ENCODE assay signal across 26 mouse cellular contexts in the genomic region with DNA sequence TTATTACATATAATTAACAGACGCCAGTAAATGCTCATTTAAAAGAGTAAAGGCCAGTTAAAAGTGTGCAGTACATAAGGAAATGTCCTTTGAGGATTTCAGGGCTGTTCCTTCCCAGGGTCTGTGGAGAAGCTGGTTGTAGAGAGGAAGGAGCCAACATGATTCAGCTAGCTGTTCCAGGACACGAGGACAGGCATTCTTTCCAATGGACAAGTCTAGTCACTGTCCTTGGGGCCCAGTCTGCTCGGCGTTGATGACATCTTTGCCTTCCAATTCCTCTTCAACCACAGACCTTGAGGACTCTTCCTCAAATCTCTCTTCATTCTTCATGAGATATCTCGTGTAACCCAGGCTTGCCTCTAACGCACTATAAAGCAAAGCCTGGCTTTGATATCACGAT. TPM values are rescaled to one million over a fixed set of nuclear protein-coding genes. Genes with fewer than 3 reads are reported as not detected.
DNase-seq lines count a peak whose midpoint lies in the region; ATAC-seq and TF ChIP-seq lines count a peak whose summit lies in the region.
"Had no signal": no experiment of that assay in that cellular context is flagged by ENCODE, and none has a peak within 500 bp of the region (broad histone marks: within the 10 kb centered on the region; RNA-seq: fewer than 3 reads in every experiment).

No protein-coding gene starts in this region.

- H3K79me2 ChIP-seq in MEL (ENCODE audit: control insufficient read depth, insufficient read depth, low read length, poor library complexity) = peaks cover 1% of the 10 kb centered on the region; the same call in 1 of the 2 replicates
- H3K79me2 ChIP-seq in macrophage (ENCODE audit: inconsistent target) = peaks cover 30% of the 10 kb centered on the region

- peak overlapping the region; percentile 76 for H3K4me3 ChIP-seq in megakaryocyte, embryonic 14.5 days (replicated peaks)
- H3K4me3 ChIP-seq in MEL (ENCODE audit: control insufficient read depth in 1 of 2, insufficient read depth in 1 of 2, low read depth in 2 of 2, low read length in 2 of 2) (peak overlapping the region; percentile 77 to 89), macrophage (ENCODE audit: inconsistent target) (no peak overlapping the region)
- no peak overlapping the region for H3K4me3 ChIP-seq in forebrain, embryonic 16.5 days (replicated peaks; ENCODE audit: low read length)
- H3K4me3 ChIP-seq: forebrain, embryonic 13.5 days; heart, embryonic 10.5 days; hindbrain, embryonic 10.5 days had no signal

- peaks cover 2% of the 10 kb centered on the region for H3K36me3 ChIP-seq in megakaryocyte, embryonic 14.5 days (replicated peaks; ENCODE audit: low read length)
- H3K36me3 ChIP-seq in MEL (ENCODE audit: control insufficient read depth in 1 of 2, insufficient read depth in 2 of 2, low read length in 2 of 2) = peaks cover 0 to 4% of the 10 kb centered on the region in 2 experiments; a peak in 1 of 4 replicates
- H3K36me3 ChIP-seq in macrophage (ENCODE audit: inconsistent target) = no peaks in the 10 kb centered on the region
- H3K36me3 ChIP-seq in forebrain, embryonic 16.5 days (ENCODE audit: control insufficient read depth, insufficient read depth) = no peaks in the 10 kb centered on the region
- H3K36me3 ChIP-seq: heart, embryonic 10.5 days; hindbrain, embryonic 10.5 days had no signal

- TF ChIP-seq CTCF in MEL (IDR thresholded peaks at IDR 0.05 in 2 of 3, conservative IDR thresholded peaks at IDR 0.05 in 1 of 3; ENCODE audit: control insufficient read depth in 1 of 3, insufficient read depth in 1 of 3, low read depth in 2 of 3, low read length in 3 of 3, poor library complexity in 1 of 3, severe bottlenecking in 1 of 3) = no peak

- peak overlapping the region; percentile 45 for H3K9ac ChIP-seq in MEL (ENCODE audit: control insufficient read depth, low read depth, low read length, poor library complexity, severe bottlenecking)
- H3K9ac ChIP-seq in forebrain, embryonic 16.5 days (replicated peaks; ENCODE audit: low read depth, low read length) = no peak overlapping the region
- H3K9ac ChIP-seq: forebrain, embryonic 13.5 days had no signal

- H3K27ac ChIP-seq in MEL (ENCODE audit: control insufficient read depth, low read depth, low read length) = peak overlapping the region; percentile 7; the same call in 1 of the 2 replicates
- H3K27ac ChIP-seq in macrophage = peak overlapping the region; percentile 61
- H3K27ac ChIP-seq in forebrain, embryonic 16.5 days (ENCODE audit: low read length) = no peak overlapping the region
- H3K27ac ChIP-seq: forebrain, embryonic 13.5 days; heart, embryonic 10.5 days; hindbrain, embryonic 10.5 days; left cerebral cortex, adult 2 months had no signal

- H3K9me3 ChIP-seq in megakaryocyte, embryonic 14.5 days = peaks cover 2% of the 10 kb centered on the region
- H3K9me3 ChIP-seq in MEL (replicated peaks; ENCODE audit: insufficient read depth, low read length) = no peaks in the 10 kb centered on the region
- H3K9me3 ChIP-seq in forebrain, embryonic 16.5 days (ENCODE audit: control insufficient read depth, low read length) = no peaks in the 10 kb centered on the region; the same call in 1 of the 2 replicates
- H3K9me3 ChIP-seq: forebrain, embryonic 13.5 days; heart, embryonic 10.5 days; hindbrain, embryonic 10.5 days had no signal

- TF ChIP-seq EP300 in MEL (IDR thresholded peaks at IDR 0.05; ENCODE audit: low read depth in 1 of 2, low read length in 2 of 2) = no peak

- ATAC-seq in megakaryocyte, adult 5-6 weeks (ENCODE audit: poor library complexity, severe bottlenecking) = no peak
- ATAC-seq in forebrain, embryonic 16.5 days = no peak
- ATAC-seq: forebrain, embryonic 13.5 days; hindbrain, embryonic 16.5 days; intestine, embryonic 16.5 days; midbrain, embryonic 16.5 days had no signal

- H3K4me2 ChIP-seq in forebrain, embryonic 16.5 days (ENCODE audit: low read length) = no peak overlapping the region
- H3K4me2 ChIP-seq: forebrain, embryonic 13.5 days had no signal

- peak; percentile 60 for DNase-seq in MEL (ENCODE audit: low read depth, low spot score)
- DNase-seq in adrenal gland, postnatal 14 days = peak; percentile 61
- no peak for DNase-seq in cerebellum, postnatal 25 days
- no peak for DNase-seq in kidney, postnatal 25 days
- DNase-seq: cerebellum, adult 8-10 months; lung, adult 2 months; right cerebral cortex, postnatal 25 days had no signal

- no peak for TF ChIP-seq POLR2A in MEL (IDR thresholded peaks at IDR 0.05; ENCODE audit: control insufficient read depth in 1 of 2, insufficient read depth in 1 of 2, low read depth in 1 of 2, low read length in 2 of 2, poor library complexity in 1 of 2)

- no peak for TF ChIP-seq RAD21 in MEL (IDR thresholded peaks at IDR 0.05; ENCODE audit: low read depth, low read length)

- H3K27me3 ChIP-seq in megakaryocyte, embryonic 14.5 days (replicated peaks) = peaks cover 8% of the 10 kb centered on the region
- no peaks in the 10 kb centered on the region for H3K27me3 ChIP-seq in MEL (ENCODE audit: control insufficient read depth in 1 of 2, insufficient read depth in 2 of 2, low read length in 2 of 2)
- H3K27me3 ChIP-seq in forebrain, embryonic 16.5 days (replicated peaks; ENCODE audit: control insufficient read depth, insufficient read depth, low read length) = peaks cover 2% of the 10 kb centered on the region; the same call in 1 of the 2 replicates

- 48% methylated on average over 7 of the region's 7 CpGs for WGBS in macrophage (ENCODE audit: missing documents)
- 83% methylated on average over 7 of the region's 7 CpGs for WGBS in forebrain, embryonic 16.5 days

- H3K4me1 ChIP-seq in megakaryocyte, embryonic 14.5 days = peaks cover 54% of the 10 kb centered on the region
- H3K4me1 ChIP-seq in MEL (ENCODE audit: control insufficient read depth in 1 of 2, insufficient read depth in 2 of 2, low read length in 2 of 2) = peaks cover 0 to 13% of the 10 kb centered on the region in 2 experiments; a peak in 2 of 4 replicates
- peaks cover 7% of the 10 kb centered on the region for H3K4me1 ChIP-seq in forebrain, embryonic 16.5 days (replicated peaks; ENCODE audit: control insufficient read depth, insufficient read depth, low read length)

TF ChIP-seq in MEL, 35 proteins besides CTCF, POLR2A, EP300 and RAD21:
- peak; percentile 21; the same call in 1 of the 2 replicates for TF ChIP-seq RCOR1 (IDR thresholded peaks at IDR 0.05; ENCODE audit: low read depth, low read length)
- no peak for TF ChIP-seq ETS1 (IDR thresholded peaks at IDR 0.05; ENCODE audit: low read depth, low read length)

RNA-seq across cellular contexts. Expression of a gene that starts 1.4 kb away (rescaled TPM):
- 7.5 and 32.5 TPM in 2 replicates for polyA plus RNA-seq in megakaryocyte, embryonic 14.5 days (2012; ENCODE audit: insufficient read depth, low replicate concordance)
- 39.3 and 41.4 TPM in 2 replicates for total RNA-seq in megakaryocyte, adult 5-6 weeks (2015)
- total RNA-seq in megakaryocyte, adult 5-6 weeks (2017) = 18.1 and 22.8 TPM in 2 replicates
- total RNA-seq in MEL (2012; rRNA removed) = 6.3 and 7.0 TPM in 2 replicates
- polyA plus RNA-seq in MEL (2012; ENCODE audit: insufficient read depth in 1 of 2, insufficient read length in 2 of 2, low read depth in 1 of 2, low replicate concordance in 2 of 2, missing spikeins in 1 of 2) = 10 to 100 TPM in 1 of 2 experiments, not detected in 1; 24.9 TPM
- 35.3 TPM in 2 replicates for total RNA-seq in adrenal gland, postnatal 14 days (2021)
- total RNA-seq in macrophage (2018; cell fraction: chromatin; rRNA removed) = 10 to 100 TPM in 23 of 26 experiments, 1 to 10 TPM in 3; 4.3 to 36.1 (median 17.8) TPM
- total RNA-seq in macrophage (2018; cell fraction: cytosol; rRNA removed) = 100 to 1,000 TPM in 5 of 26 experiments, 10 to 100 TPM in 21; 61.0 to 113 (median 92.7) TPM
- 10 to 100 TPM; 15.2 to 58.4 (median 36.8) TPM for total RNA-seq in macrophage (2018; cell fraction: nucleus; rRNA removed)
- 62.4 to 115 TPM (median 70.6 TPM) in 3 replicates for polyA plus RNA-seq in macrophage (2018)
- 20.9 and 25.0 TPM in 2 replicates for polyA plus RNA-seq in forebrain, embryonic 16.5 days (2015; fragmentation: Nextera tagmentation; extraction: Ambion mirVana)

RNA-seq across cellular contexts. Expression of a gene that starts 42.0 kb away (rescaled TPM):
- not detected in 2 replicates for polyA plus RNA-seq in megakaryocyte, embryonic 14.5 days (2012; ENCODE audit: insufficient read depth, low replicate concordance)
- total RNA-seq in megakaryocyte, adult 5-6 weeks (2015) = not detected in 2 replicates
- total RNA-seq in megakaryocyte, adult 5-6 weeks (2017) = not detected in 2 replicates
- total RNA-seq in MEL (2012; rRNA removed) = not detected in 2 replicates
- polyA plus RNA-seq in MEL (2012; ENCODE audit: insufficient read depth in 1 of 2, insufficient read length in 2 of 2, low read depth in 1 of 2, low replicate concordance in 2 of 2, missing spikeins in 1 of 2) (not detected), macrophage (2018) (not detected in 3 replicates)
- not detected in 2 replicates for total RNA-seq in adrenal gland, postnatal 14 days (2021)
- total RNA-seq in macrophage (2018; cell fraction: chromatin; rRNA removed) = not detected
- total RNA-seq in macrophage (2018; cell fraction: cytosol; rRNA removed) = not detected
- not detected for total RNA-seq in macrophage (2018; cell fraction: nucleus; rRNA removed)
- 0.34 TPM in 1 of 2 replicates, not detected in the other for polyA plus RNA-seq in forebrain, embryonic 16.5 days (2015; fragmentation: Nextera tagmentation; extraction: Ambion mirVana)
- total RNA-seq: gastrocnemius, adult 8-10 months; layer of hippocampus, postnatal 10 days; left cerebral cortex, adult 2 months; left cerebral cortex, postnatal 36 days had no signal
- polyA plus RNA-seq: embryonic facial prominence, embryonic 14.5 days; frontal cortex, adult 2 months; gonadal fat pad, adult 2 months; heart, embryonic 10.5 days; heart, postnatal 0 days; hindbrain, embryonic 10.5 days; hindbrain, embryonic 16.5 days; intestine, embryonic 16.5 days; kidney, embryonic 16.5 days; lung, adult 2 months had no signal

Comparison
In these comparisons a context has a peak if more than half of its experiments do, and no peak if none do; other contexts are left out.
1. H3K4me3 ChIP-seq: peak in megakaryocyte, embryonic 14.5 days (single experiment) and MEL (2 of 2); none in macrophage (single experiment) and forebrain, embryonic 16.5 days (single experiment).
2. DNase-seq: peak in MEL (single experiment) and adrenal gland, postnatal 14 days (single experiment); none in cerebellum, postnatal 25 days (0 of 2) and kidney, postnatal 25 days (0 of 2).